Mouse (Mus musculus) retina, postnatal 1 day (tissue): ENCODE data around the gene Gpc6.
A peak's percentile ranks its signal among the peaks of the same experiment; 100 is the strongest.

Experiments used
- DNase-seq: peaks from one replicate; pipeline ENCODE4 v3.0.0-alpha.2; 2012

The Gpc6 gene

DNA sequence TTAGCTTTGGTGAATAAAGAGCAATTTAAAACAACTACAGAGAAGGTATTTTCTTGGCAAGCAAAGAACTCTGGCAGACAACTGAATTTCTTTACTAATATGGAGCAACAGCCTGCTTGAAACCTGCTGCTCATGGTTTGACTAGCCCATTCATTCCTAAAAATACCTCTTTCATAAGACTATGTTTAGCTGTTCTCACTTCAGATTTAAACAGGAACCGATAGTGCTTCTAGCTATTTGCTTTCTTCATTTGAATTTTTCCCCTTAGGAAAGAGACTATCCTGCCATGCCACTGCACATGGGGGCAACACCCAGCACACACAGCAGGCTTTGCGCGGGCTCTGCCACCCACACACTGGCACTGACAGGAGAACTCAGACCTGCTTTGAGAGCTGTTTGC is 888.4 kb downstream of the Gpc6 start:
- no peak for DNase-seq

- DNase-seq: no peak
These were observed 890.9 kb downstream of the Gpc6 start for GRCm38 (mm10) chr14:117816008-117816407.

GRCm38 (mm10) chr14:117816706-117817105 is 891.6 kb downstream of the Gpc6 start:
- DNase-seq: no peak

DNA sequence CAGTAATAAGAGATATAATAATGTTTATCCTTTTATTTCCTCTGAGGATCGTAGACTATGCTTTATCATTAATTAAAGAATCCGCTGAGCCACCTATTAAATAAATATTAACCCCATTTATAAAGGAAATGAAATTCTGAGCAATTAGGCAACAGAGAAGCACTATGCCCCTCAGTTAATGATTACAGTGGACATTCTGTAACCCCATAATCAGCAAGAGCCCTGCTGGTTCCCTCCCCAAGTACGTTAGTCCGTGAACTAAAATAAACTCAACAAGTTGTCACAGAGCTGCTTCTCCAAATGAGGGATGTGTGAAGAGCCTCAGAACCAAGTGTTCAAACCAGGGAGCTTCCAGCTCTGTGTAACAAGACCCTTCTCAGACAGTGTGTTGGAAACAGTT is 892.1 kb downstream of the Gpc6 start:
- no peak for DNase-seq

DNA sequence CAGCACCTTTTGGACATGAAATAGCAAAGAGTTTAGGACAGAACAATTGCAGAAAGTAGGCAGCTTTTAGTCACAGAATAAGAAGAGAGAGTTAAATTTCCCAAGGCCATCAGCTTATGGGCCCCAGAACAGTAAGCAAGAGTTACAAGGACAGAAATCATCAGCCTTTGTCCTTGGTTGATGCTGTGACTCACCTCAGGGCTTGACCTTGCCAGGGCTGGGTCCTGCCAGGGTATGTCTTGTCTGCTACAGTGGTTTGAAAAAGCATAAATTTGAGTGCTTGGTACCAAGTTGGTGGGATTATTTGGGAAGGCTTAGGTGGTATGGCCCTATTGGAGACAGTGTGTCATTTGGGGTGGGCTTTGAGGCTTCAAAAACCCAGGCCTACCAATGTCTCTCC is 899.4 kb downstream of the Gpc6 start:
- no peak for DNase-seq

GRCm38 (mm10) chr14:117826294-117827046 is 901.4 kb downstream of the Gpc6 start:
- DNase-seq: no peak

DNA sequence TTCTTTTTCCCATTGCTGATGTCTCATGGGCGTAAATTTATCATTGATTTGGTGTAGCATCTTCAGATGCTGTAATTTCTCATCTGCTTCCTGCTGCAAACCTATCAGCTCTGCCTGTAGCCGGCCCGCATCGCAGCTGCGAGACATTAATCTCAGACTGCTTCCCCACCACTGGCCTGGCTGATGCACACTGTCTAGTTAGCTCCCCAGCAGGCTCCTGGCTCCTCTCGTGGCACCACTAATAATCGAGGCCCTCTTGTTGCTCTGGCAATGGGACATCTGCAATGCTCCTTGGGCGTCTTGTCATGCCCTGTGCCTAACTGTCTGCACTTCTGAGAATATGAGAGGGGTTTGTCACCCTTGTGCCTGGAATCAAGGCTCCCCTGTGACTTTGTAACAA is 906.2 kb downstream of the Gpc6 start:
- no peak for DNase-seq

DNA sequence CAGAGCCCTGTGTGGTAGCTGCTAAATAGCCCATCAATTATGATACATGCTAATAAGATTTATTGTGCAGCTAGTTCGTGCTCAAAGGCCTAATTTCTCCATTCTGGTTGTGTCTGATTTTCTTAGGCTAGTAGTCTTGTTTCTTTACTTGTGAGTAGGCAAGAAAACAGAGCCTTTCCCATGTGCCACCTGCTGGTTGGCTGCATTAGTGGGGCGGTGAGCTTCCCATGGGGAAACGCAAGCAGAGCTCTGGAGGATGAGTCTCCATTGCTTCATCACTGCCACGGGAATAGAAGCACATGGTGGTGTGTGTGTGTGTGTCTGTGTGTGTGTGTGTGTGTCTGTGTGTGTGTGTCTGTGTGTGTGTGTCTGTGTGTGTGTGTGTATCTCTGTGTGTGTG is 906.6 kb downstream of the Gpc6 start:
- DNase-seq: peak; percentile 30

DNA sequence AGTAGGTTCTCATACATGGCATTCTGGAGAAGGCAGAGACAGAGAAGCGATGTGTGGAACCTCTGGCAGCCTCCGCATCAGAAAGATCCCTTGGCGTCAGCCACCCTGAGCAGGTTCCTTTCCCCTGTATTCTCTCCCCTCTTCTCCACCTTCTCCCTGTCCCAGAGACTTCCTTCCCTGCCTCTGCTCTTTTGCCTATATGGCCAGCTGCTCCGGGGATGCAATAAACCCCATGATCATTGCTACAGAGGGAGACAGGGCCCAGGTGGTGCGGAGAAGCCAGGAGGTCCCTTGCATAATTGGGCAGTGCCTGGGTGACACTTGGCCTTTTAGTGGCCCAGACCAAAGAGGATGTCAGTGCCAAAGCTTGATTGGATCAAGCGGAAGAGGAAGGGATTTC is 910.4 kb downstream of the Gpc6 start:
- no peak for DNase-seq

DNA sequence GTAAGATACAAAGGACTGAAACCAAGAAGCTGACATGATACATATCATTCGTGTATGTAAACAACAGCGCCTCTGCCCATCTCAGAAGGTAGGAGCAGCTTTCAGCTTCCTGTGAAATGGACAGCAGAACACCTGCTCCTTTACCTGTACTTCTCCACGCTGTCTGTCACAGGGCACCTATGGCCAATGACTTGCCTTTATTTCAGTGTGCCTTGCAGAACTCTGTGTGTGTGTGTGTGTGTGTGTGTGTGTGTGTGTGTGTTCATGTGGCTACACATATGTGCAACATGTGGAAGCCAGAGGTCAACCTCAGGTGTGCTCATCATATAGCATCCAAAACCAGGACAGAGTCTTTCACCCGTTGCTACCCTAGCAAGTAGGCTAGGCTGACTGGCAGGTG is 911.9 kb downstream of the Gpc6 start:
- DNase-seq: no peak

- no peak for DNase-seq
These were observed 912.6 kb downstream of the Gpc6 start for GRCm38 (mm10) chr14:117837715-117838114.

DNA sequence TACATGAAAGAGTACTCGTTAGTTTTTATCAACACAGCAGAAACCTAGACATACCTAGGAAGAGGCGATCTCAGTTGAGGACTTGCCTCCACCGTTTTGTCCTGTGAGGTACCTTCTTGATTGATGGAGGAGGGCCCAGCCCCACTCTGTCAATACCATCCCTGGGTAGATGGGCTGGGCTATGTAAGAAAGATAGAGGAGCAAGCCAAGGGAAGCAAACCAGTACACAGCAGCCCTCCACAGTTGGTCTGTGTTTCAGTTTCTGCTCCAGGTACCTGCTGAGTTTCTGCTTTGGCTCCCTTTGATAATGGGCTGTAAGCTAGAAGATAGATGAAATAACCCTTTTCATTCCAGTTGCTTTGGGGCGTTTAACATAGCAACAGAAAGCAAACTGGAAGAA is 916.1 kb downstream of the Gpc6 start:
- no peak for DNase-seq

GRCm38 (mm10) chr14:117841797-117842553 is 916.9 kb downstream of the Gpc6 start:
- peak; percentile 34 for DNase-seq

- no peak for DNase-seq
These were observed 924.7 kb downstream of the Gpc6 start for GRCm38 (mm10) chr14:117849591-117850505.

DNA sequence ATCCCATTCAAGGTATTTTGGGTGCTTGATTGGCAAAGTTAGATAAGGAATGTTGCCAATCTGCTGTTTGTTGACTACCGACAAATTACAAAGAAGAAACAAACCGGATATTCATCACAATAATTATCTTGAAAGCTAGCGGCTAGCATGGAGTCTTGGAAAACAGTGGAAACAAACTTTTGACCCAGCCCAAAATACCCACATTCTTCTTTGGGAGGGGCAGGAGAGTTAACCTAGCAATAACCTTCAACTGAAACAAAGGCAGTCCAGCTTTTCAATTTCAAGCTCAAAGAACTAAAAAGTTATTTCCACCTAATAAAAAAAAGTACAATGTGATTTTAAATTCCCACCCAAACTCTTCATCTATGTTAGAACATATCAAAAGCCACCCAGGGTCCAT is 927.2 kb downstream of the Gpc6 start:
- no peak for DNase-seq

DNA sequence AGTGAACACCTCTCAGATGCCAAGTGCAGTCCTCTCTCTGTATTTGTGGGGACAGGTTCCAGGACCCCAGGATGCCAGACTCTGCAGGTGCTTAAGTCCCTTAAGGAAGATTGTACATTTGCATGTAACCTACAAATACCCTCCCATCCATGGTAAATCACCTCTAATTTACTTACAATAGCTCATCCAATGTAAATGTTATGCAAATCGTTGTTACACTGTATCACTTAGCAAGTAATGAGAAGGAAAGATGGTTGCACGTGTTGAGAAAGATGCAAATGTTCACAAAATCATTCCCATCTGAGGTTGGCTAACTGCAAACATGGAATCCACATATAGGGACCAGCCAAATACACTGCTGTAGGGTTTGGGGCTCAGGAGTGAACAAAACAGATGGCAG is 927.7 kb downstream of the Gpc6 start:
- no peak for DNase-seq

- DNase-seq: no peak
These were observed 929.4 kb downstream of the Gpc6 start for GRCm38 (mm10) chr14:117854498-117854897.

GRCm38 (mm10) chr14:117871268-117871667 is 946.2 kb downstream of the Gpc6 start:
- no peak for DNase-seq

DNA sequence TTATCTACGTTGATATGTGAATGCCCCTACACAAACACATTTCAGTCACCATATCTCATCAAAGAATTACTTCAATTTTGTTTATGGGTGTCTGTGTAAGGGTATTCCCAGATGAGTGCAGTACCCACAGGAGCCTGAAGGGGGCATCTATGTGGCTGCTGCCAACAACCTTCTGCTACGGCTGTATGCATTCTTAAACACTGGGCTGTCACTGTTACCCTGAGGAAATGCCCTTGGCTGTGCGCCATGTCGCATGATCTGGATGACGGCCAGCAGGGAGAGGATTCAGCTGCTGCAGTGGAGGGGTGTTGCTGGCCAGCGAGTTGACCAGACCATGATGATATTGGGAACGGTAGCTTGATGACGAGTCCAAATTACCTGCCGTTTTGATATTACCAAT is 954.2 kb downstream of the Gpc6 start:
- peak; percentile 27 for DNase-seq

GRCm38 (mm10) chr14:117881112-117881511 is 956.0 kb downstream of the Gpc6 start:
- no peak for DNase-seq

DNA sequence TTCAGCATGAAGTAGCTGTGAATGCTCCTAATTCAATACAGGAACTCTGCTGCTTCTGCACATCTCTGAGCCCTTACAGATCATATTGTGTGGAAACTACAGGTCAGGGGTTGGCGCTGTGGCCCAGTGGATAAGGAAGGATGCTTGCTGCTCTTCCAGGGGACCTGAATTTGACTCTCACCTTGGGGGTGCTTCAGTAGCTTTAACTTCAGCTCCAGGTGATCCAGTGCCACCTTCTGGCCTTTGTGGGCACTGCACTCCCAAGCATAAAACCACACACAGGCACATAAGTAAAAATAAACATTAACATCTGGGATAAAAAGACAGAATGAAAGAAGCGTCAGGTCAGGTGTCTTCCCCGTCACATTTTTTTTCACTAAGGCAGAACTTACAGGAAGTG is 957.1 kb downstream of the Gpc6 start:
- DNase-seq: peak; percentile 58

GRCm38 (mm10) chr14:117889653-117890052 is 964.5 kb downstream of the Gpc6 start:
- no peak for DNase-seq

- no peak for DNase-seq
These were observed 966.3 kb downstream of the Gpc6 start for GRCm38 (mm10) chr14:117891426-117891825.
